Mouse (Mus musculus): ENCODE measurements around the gene Sestd1.

Gene Sestd1

GRCm38 (mm10) chr2:77172241-77172671 lies 108.1 kb downstream of the Sestd1 start:
- no peak for DNase-seq

- DNase-seq, result no peak
Observed at GRCm38 (mm10) chr2:77171444-77172240, 108.8 kb downstream of the Sestd1 start.

GRCm38 (mm10) chr2:77170633-77171105 lies 109.7 kb downstream of the Sestd1 start, which contains the start of gene Ccdc141:
Gene Ccdc141 (minus strand): TSS chr2:77170636.
- no peak for DNase-seq

- peak; percentile 29 to 40 for DNase-seq
Observed at GRCm38 (mm10) chr2:77169916-77170632, 110.3 kb downstream of the Sestd1 start.

GRCm38 (mm10) chr2:77169218-77169617 lies 111.2 kb downstream of the Sestd1 start:
- DNase-seq, result no peak

- no peak for DNase-seq
Observed at GRCm38 (mm10) chr2:77168781-77169180, 111.6 kb downstream of the Sestd1 start.

GRCm38 (mm10) chr2:77168081-77168685 lies 112.2 kb downstream of the Sestd1 start:
- no peak for DNase-seq

GRCm38 (mm10) chr2:77166366-77166765 lies 114.0 kb downstream of the Sestd1 start:
- DNase-seq, result no peak

- no peak for DNase-seq
Observed at GRCm38 (mm10) chr2:77164662-77165061, 115.7 kb downstream of the Sestd1 start.

- no peak for DNase-seq
Observed at GRCm38 (mm10) chr2:77163381-77163780, 117.0 kb downstream of the Sestd1 start.

- no peak for DNase-seq
Observed at GRCm38 (mm10) chr2:77162135-77162534, 118.3 kb downstream of the Sestd1 start.

GRCm38 (mm10) chr2:77157546-77157945 lies 122.8 kb downstream of the Sestd1 start:
- DNase-seq, result no peak

- DNase-seq, result no peak
Observed at GRCm38 (mm10) chr2:77154080-77154479, 126.3 kb downstream of the Sestd1 start.

- DNase-seq, result no peak
Observed at GRCm38 (mm10) chr2:77151255-77151654, 129.1 kb downstream of the Sestd1 start.

GRCm38 (mm10) chr2:77149576-77149975 lies 130.8 kb downstream of the Sestd1 start:
- DNase-seq, result no peak

GRCm38 (mm10) chr2:77148215-77148614 lies 132.2 kb downstream of the Sestd1 start:
- peak in 1 of 2 experiments; percentile 6 for DNase-seq

GRCm38 (mm10) chr2:77146968-77147367 lies 133.4 kb downstream of the Sestd1 start:
- DNase-seq, result no peak

- DNase-seq, result no peak
Observed at GRCm38 (mm10) chr2:77146291-77146690, 134.1 kb downstream of the Sestd1 start.

- no peak for DNase-seq
Observed at GRCm38 (mm10) chr2:77143536-77143935, 136.9 kb downstream of the Sestd1 start.

- DNase-seq, result no peak
Observed at GRCm38 (mm10) chr2:77138879-77139278, 141.5 kb downstream of the Sestd1 start.

- DNase-seq, result no peak
Observed at GRCm38 (mm10) chr2:77134906-77135305, 145.5 kb downstream of the Sestd1 start.

- DNase-seq, result no peak
Observed at GRCm38 (mm10) chr2:77133407-77133806, 147.0 kb downstream of the Sestd1 start.
